Mouse (Mus musculus) stomach, postnatal 0 days (tissue): ENCODE measurements around the gene Nkx1-2.

Experiments used
- CTCF ChIP-seq: IDR thresholded peaks from 2 replicates; pipeline ENCODE4 v1.5.1; 2016; ENCODE audit warnings: antibody characterized with exemption, low read depth, mild to moderate bottlenecking, moderate library complexity
- EP300 ChIP-seq: optimal IDR thresholded peaks from 2 replicates; pipeline ENCODE3; 2016; ENCODE audit warnings: antibody characterized with exemption

DNA sequence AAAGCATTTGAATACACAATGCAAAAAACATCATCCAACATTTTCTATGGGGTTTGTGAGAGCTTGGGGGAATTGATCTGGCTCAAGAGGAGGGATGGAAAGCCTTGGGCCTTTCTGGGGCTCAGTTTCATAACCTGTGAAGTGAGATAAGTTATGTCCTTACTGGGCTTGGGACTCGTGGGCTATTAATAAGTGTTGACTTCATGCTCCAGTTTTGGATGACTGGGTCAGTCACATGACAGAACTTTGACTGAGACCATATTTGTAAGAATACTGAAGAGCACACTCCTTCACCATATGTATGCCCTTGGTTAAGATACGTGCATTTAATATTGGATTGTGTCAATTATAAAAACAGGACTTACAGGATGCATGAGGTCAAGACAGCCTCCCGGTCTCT, 28.0 kb upstream of the Nkx1-2 start:
- no peak for TF ChIP-seq EP300
- TF ChIP-seq CTCF: no peak
